Mouse (Mus musculus): ENCODE measurements around the gene Taf8.

DNA sequence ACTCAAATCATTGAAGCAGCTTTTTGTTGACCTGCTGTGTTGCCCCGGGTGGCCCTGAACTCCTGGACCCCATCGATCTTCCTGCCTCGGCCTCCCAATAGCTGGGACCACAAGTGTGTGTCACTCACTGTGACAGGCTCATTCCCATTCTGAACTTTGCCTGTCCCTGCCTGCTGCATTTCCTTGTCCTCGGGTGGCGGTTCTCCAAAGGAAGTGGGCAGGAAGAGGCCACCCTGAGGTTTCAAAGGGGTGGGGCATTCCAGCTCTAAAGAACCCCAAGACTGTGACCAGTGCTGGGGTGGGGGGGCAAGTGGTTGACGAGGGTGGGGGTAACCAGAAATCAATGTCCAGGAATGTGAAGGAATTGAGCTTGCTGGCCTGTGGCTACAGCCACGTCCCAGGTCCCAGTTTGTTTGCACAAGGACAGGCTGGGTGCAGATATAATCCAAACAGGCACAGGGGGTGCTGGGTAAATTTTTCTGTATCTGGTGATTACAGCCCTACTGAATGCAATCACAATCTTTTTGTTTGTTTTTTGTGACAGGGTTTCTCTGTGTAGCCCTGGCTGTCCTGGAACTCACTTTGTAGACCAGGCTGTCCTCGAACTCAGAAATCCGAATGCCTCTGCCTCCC is 62.6 kb downstream of the Taf8 start:
- TF ChIP-seq CTCF (IDR thresholded peaks at IDR 0.05; ENCODE audit: insufficient read depth, low read length) (no peak), POLR2A (IDR thresholded peaks at IDR 0.05; ENCODE audit: borderline replicate concordance, extremely low read depth, low read depth, low read length) (no peak)
